Mouse (Mus musculus): Measurements from ENCODE around the gene Cd70.

DNA sequence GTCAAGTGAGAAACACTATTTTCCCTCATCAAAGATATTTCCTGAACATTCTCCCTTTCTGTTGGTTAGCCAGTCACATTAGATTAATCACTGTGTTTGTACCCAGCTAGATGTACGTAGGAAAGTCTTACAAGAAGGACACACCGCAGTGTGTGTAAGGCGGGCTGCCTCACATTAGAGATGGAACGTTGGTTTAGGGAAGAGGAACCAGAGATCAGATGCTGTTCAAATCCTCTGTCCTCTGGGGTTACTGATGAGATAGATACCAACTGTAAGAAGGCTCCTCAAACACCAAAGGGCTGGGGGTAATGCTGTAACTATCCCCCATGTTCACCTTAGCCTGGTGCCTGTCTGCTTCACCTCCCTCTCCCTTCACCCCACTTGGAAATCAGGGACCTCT is 24.8 kb downstream of the Cd70 start:
- TF ChIP-seq CTCF (IDR thresholded peaks at IDR 0.05; ENCODE audit: control insufficient read depth, insufficient read depth, low read length) (no peak), POLR2A (IDR thresholded peaks at IDR 0.05; ENCODE audit: borderline replicate concordance, control insufficient read depth, low read depth, low read length) (no peak)
